Mouse (Mus musculus): ENCODE data around the gene Elmo3. TPM values are rescaled to one million over a fixed set of nuclear protein-coding genes. Genes with fewer than 3 reads are reported as not detected.

The Elmo3 gene
- total RNA-seq, 2 experiments from 2014 or later = 0.85 to 1.1 TPM

GRCm38 (mm10) chr8:105349096-105349771, 43.8 kb downstream of the Elmo3 start:
- intact Hi-C loops (cut with DNase I) = no loop called here
- DNase-seq = peak; percentile 57

GRCm38 (mm10) chr8:105350186-105350585, 44.8 kb downstream of the Elmo3 start:
- DNase-seq = no peak
- intact Hi-C loops (cut with DNase I) = no loop called here

GRCm38 (mm10) chr8:105353583-105354135, 48.3 kb downstream of the Elmo3 start:
- DNase-seq = peak; percentile 45
- intact Hi-C loops (cut with DNase I) = no loop called here

- DNase-seq = no peak
- intact Hi-C loops (cut with DNase I) = no loop called here
These were observed 49.1 kb downstream of the Elmo3 start for GRCm38 (mm10) chr8:105354549-105354948.

GRCm38 (mm10) chr8:105355179-105356024, 50.0 kb downstream of the Elmo3 start:
- intact Hi-C loops (cut with DNase I) = no loop called here

GRCm38 (mm10) chr8:105356681-105357080, 51.3 kb downstream of the Elmo3 start:
- no peak for DNase-seq
- intact Hi-C loops (cut with DNase I) = no loop called here

More at GRCm38 (mm10) chr8:105355179-105356024, 50.0 kb downstream of the Elmo3 start:
- DNase-seq = no peak

- intact Hi-C loops (cut with DNase I) = no loop called here
These were observed 53.8 kb downstream of the Elmo3 start for GRCm38 (mm10) chr8:105359208-105359607.

GRCm38 (mm10) chr8:105359646-105360045, 54.2 kb downstream of the Elmo3 start:
- no peak for DNase-seq
- intact Hi-C loops (cut with DNase I) = loop anchor here (10.0 kb wide), 1 partner anchor 115 kb away; the partner anchor contains the start of gene Tppp3

More at GRCm38 (mm10) chr8:105359208-105359607, 53.8 kb downstream of the Elmo3 start:
- no peak for DNase-seq

Small RNAs within 50 kb of the gene (microRNA-seq; reads per million reads assigned to microRNA genes)
- gene Gm27320 (not detected), gene Mir328 (2,366 reads per million, percentile 84 among the genes with 10 or more reads in this experiment)

Other genes starting within 250 kb of the Elmo3 start
- not detected for gene Ces3b, start 221.8 kb upstream of the Elmo3 start, total RNA-seq (2021)
- gene Ces4a, start 173.8 kb upstream of the Elmo3 start, total RNA-seq (2021) = not detected
- gene Cbfb, start 134.9 kb upstream of the Elmo3 start, total RNA-seq (2021) = 10 to 100 TPM; 39.0 to 47.0 TPM
- 10 to 100 TPM; 30.9 to 33.0 TPM for gene D230025D16Rik, start 80.5 kb upstream of the Elmo3 start, total RNA-seq (2021)
- gene B3gnt9, start 50.4 kb upstream of the Elmo3 start, total RNA-seq (2021) = 1 to 10 TPM; 4.2 to 4.7 TPM
- 10 to 100 TPM in 1 of 2 experiments, 1 to 10 TPM in 1; 9.2 to 11.1 TPM for gene Tradd, start 41.0 kb upstream of the Elmo3 start, total RNA-seq (2021)
- gene Fbxl8, start 41.0 kb upstream of the Elmo3 start, total RNA-seq (2021) = under 1 TPM; 0.60 to 0.84 TPM
- under 1 TPM; 0.28 to 0.50 TPM for gene Hsf4, start 35.8 kb upstream of the Elmo3 start, total RNA-seq (2021)
- gene Nol3, start 29.5 kb upstream of the Elmo3 start, total RNA-seq (2021) = 1 to 10 TPM; 1.1 to 1.5 TPM
- 100 to 1,000 TPM; 183 TPM for gene 4931428F04Rik, start 15.7 kb upstream of the Elmo3 start, total RNA-seq (2021)
- 1 to 10 TPM; 6.0 to 7.2 TPM for gene Exoc3l, start 9.5 kb upstream of the Elmo3 start, total RNA-seq (2021)
- 10 to 100 TPM; 33.7 to 33.8 TPM for gene E2f4, start 7.9 kb upstream of the Elmo3 start, total RNA-seq (2021)
- 1 to 10 TPM; 4.0 to 5.0 TPM for gene Lrrc29, start 20.7 kb downstream of the Elmo3 start, total RNA-seq (2021)
- 10 to 100 TPM; 53.7 to 58.3 TPM for gene Tmem208, start 20.8 kb downstream of the Elmo3 start, total RNA-seq (2021)
- 1 to 10 TPM; 2.8 to 3.6 TPM for gene Fhod1, start 42.4 kb downstream of the Elmo3 start, total RNA-seq (2021)
- gene Slc9a5, start 43.2 kb downstream of the Elmo3 start, total RNA-seq (2021) = 10 to 100 TPM; 32.6 to 37.0 TPM
- gene Plekhg4, start 67.7 kb downstream of the Elmo3 start, total RNA-seq (2021) = 1 to 10 TPM; 5.4 to 8.3 TPM
- gene Kctd19, start 107.9 kb downstream of the Elmo3 start, total RNA-seq (2021) = not detected
- gene Lrrc36, start 108.0 kb downstream of the Elmo3 start, total RNA-seq (2021) = under 1 TPM; 0.40 to 0.64 TPM
- 10 to 100 TPM; 67.5 to 67.6 TPM for gene Tppp3, start 165.9 kb downstream of the Elmo3 start, total RNA-seq (2021)
- gene Zdhhc1, start 191.3 kb downstream of the Elmo3 start, total RNA-seq (2021) = 10 to 100 TPM; 16.6 to 21.3 TPM
- gene Hsd11b2, start 213.2 kb downstream of the Elmo3 start, total RNA-seq (2021) = not detected